Mouse (Mus musculus): ENCODE measurements around the gene Ccnl1. TPM values are rescaled to one million over a fixed set of nuclear protein-coding genes. Genes with fewer than 3 reads are reported as not detected.

Gene Ccnl1
- polyA plus RNA-seq, 1 experiment from 2014 or later, result 80.2 TPM

- Histone ChIP-seq H3K27ac (ENCODE audit: low read depth, low read length) (no peak overlapping the region), H3K9ac (replicated peaks; ENCODE audit: low read depth, low read length) (no peak overlapping the region), H3K4me3 (ENCODE audit: low read depth, low read length) (no peak overlapping the region), H3K9me3 (ENCODE audit: control insufficient read depth, low read length) (no peaks in the 10 kb centered on the region), H3K4me1 (ENCODE audit: control insufficient read depth, insufficient read depth, low read length) (no peaks in the 10 kb centered on the region; the same call in 1 of the 2 replicates), H3K27me3 (ENCODE audit: control insufficient read depth, insufficient read depth, low read length) (no peaks in the 10 kb centered on the region), H3K36me3 (ENCODE audit: control insufficient read depth, insufficient read depth, low read length) (no peaks in the 10 kb centered on the region), H3K4me2 (ENCODE audit: low read depth, low read length) (peak overlapping the region; percentile 28; the same call in 1 of the 2 replicates)
- 29% methylated on average over 20 of the region's 20 CpGs for WGBS
- peak; percentile 55 for ATAC-seq (ENCODE audit: low read depth)
Observed at GRCm38 (mm10) chr3:65929821-65930633, 28.0 kb downstream of the Ccnl1 start.

GRCm38 (mm10) chr3:65929304-65929783, 28.7 kb downstream of the Ccnl1 start:
- H3K4me2 ChIP-seq (ENCODE audit: low read depth, low read length), result peak overlapping the region; percentile 28; the same call in 1 of the 2 replicates
- no peaks in the 10 kb centered on the region for H3K9me3 ChIP-seq (ENCODE audit: control insufficient read depth, low read length)
- no peaks in the 10 kb centered on the region for H3K27me3 ChIP-seq (ENCODE audit: control insufficient read depth, insufficient read depth, low read length)
- H3K9ac ChIP-seq (replicated peaks; ENCODE audit: low read depth, low read length), result no peak overlapping the region
- no peaks in the 10 kb centered on the region; the same call in 1 of the 2 replicates for H3K4me1 ChIP-seq (ENCODE audit: control insufficient read depth, insufficient read depth, low read length)
- no peak overlapping the region for H3K4me3 ChIP-seq (ENCODE audit: low read depth, low read length)
- no peaks in the 10 kb centered on the region for H3K36me3 ChIP-seq (ENCODE audit: control insufficient read depth, insufficient read depth, low read length)
- ATAC-seq (ENCODE audit: low read depth), result peak; percentile 84
- no peak overlapping the region for H3K27ac ChIP-seq (ENCODE audit: low read depth, low read length)
- 6% methylated on average over 10 of the region's 10 CpGs for WGBS

- H3K4me1 ChIP-seq (ENCODE audit: control insufficient read depth, insufficient read depth, low read length), result no peaks in the 10 kb centered on the region; the same call in 1 of the 2 replicates
- no peaks in the 10 kb centered on the region for H3K36me3 ChIP-seq (ENCODE audit: control insufficient read depth, insufficient read depth, low read length)
- H3K9me3 ChIP-seq (ENCODE audit: control insufficient read depth, low read length), result no peaks in the 10 kb centered on the region
- peak overlapping the region; percentile 28; the same call in 1 of the 2 replicates for H3K4me2 ChIP-seq (ENCODE audit: low read depth, low read length)
- H3K4me3 ChIP-seq (ENCODE audit: low read depth, low read length), result no peak overlapping the region
- peak; percentile 25; the same call in 1 of the 2 replicates for ATAC-seq (ENCODE audit: low read depth)
- no peak overlapping the region for H3K27ac ChIP-seq (ENCODE audit: low read depth, low read length)
- H3K9ac ChIP-seq (replicated peaks; ENCODE audit: low read depth, low read length), result no peak overlapping the region
- no peaks in the 10 kb centered on the region for H3K27me3 ChIP-seq (ENCODE audit: control insufficient read depth, insufficient read depth, low read length)
- 32% methylated on average over 4 of the region's 4 CpGs for WGBS
Observed at GRCm38 (mm10) chr3:65928614-65929272, 29.3 kb downstream of the Ccnl1 start.

GRCm38 (mm10) chr3:65927685-65928084, 30.4 kb downstream of the Ccnl1 start:
- ATAC-seq (ENCODE audit: low read depth), result no peak

GRCm38 (mm10) chr3:65927101-65927501, 30.9 kb downstream of the Ccnl1 start:
- Histone ChIP-seq H3K4me3 (ENCODE audit: low read depth, low read length) (no peak overlapping the region), H3K4me2 (ENCODE audit: low read depth, low read length) (no peak overlapping the region), H3K9ac (replicated peaks; ENCODE audit: low read depth, low read length) (no peak overlapping the region), H3K36me3 (ENCODE audit: control insufficient read depth, insufficient read depth, low read length) (no peaks in the 10 kb centered on the region), H3K27me3 (ENCODE audit: control insufficient read depth, insufficient read depth, low read length) (no peaks in the 10 kb centered on the region), H3K4me1 (ENCODE audit: control insufficient read depth, insufficient read depth, low read length) (no peaks in the 10 kb centered on the region; the same call in 1 of the 2 replicates), H3K27ac (ENCODE audit: low read depth, low read length) (no peak overlapping the region), H3K9me3 (ENCODE audit: control insufficient read depth, low read length) (no peaks in the 10 kb centered on the region)
- ATAC-seq (ENCODE audit: low read depth), result no peak
- WGBS, result 77% methylated on average over 4 of the region's 4 CpGs

More at GRCm38 (mm10) chr3:65927685-65928084, 30.4 kb downstream of the Ccnl1 start:
- Histone ChIP-seq H3K36me3 (ENCODE audit: control insufficient read depth, insufficient read depth, low read length) (no peaks in the 10 kb centered on the region), H3K4me1 (ENCODE audit: control insufficient read depth, insufficient read depth, low read length) (no peaks in the 10 kb centered on the region; the same call in 1 of the 2 replicates), H3K4me3 (ENCODE audit: low read depth, low read length) (no peak overlapping the region), H3K4me2 (ENCODE audit: low read depth, low read length) (no peak overlapping the region), H3K27ac (ENCODE audit: low read depth, low read length) (no peak overlapping the region), H3K9ac (replicated peaks; ENCODE audit: low read depth, low read length) (no peak overlapping the region), H3K9me3 (ENCODE audit: control insufficient read depth, low read length) (no peaks in the 10 kb centered on the region), H3K27me3 (ENCODE audit: control insufficient read depth, insufficient read depth, low read length) (no peaks in the 10 kb centered on the region)
- 67% methylated on average over 7 of the region's 7 CpGs for WGBS

- no peaks in the 10 kb centered on the region for H3K27me3 ChIP-seq (ENCODE audit: control insufficient read depth, insufficient read depth, low read length)
- H3K36me3 ChIP-seq (ENCODE audit: control insufficient read depth, insufficient read depth, low read length), result no peaks in the 10 kb centered on the region
- no peak overlapping the region for H3K9ac ChIP-seq (replicated peaks; ENCODE audit: low read depth, low read length)
- 91% methylated on average over 5 of the region's 5 CpGs for WGBS
- ATAC-seq (ENCODE audit: low read depth), result no peak
- no peaks in the 10 kb centered on the region; the same call in 1 of the 2 replicates for H3K4me1 ChIP-seq (ENCODE audit: control insufficient read depth, insufficient read depth, low read length)
- no peak overlapping the region for H3K27ac ChIP-seq (ENCODE audit: low read depth, low read length)
- no peaks in the 10 kb centered on the region for H3K9me3 ChIP-seq (ENCODE audit: control insufficient read depth, low read length)
- no peak overlapping the region for H3K4me2 ChIP-seq (ENCODE audit: low read depth, low read length)
- H3K4me3 ChIP-seq (ENCODE audit: low read depth, low read length), result no peak overlapping the region
Observed at GRCm38 (mm10) chr3:65926426-65926825, 31.6 kb downstream of the Ccnl1 start.

- Histone ChIP-seq H3K4me2 (ENCODE audit: low read depth, low read length) (no peak overlapping the region), H3K27me3 (ENCODE audit: control insufficient read depth, insufficient read depth, low read length) (no peaks in the 10 kb centered on the region), H3K36me3 (ENCODE audit: control insufficient read depth, insufficient read depth, low read length) (no peaks in the 10 kb centered on the region), H3K4me1 (ENCODE audit: control insufficient read depth, insufficient read depth, low read length) (no peaks in the 10 kb centered on the region; the same call in 1 of the 2 replicates), H3K9me3 (ENCODE audit: control insufficient read depth, low read length) (no peaks in the 10 kb centered on the region), H3K4me3 (ENCODE audit: low read depth, low read length) (no peak overlapping the region), H3K9ac (replicated peaks; ENCODE audit: low read depth, low read length) (no peak overlapping the region), H3K27ac (ENCODE audit: low read depth, low read length) (no peak overlapping the region)
- WGBS, result 74% methylated on average over 5 of the region's 5 CpGs
- ATAC-seq (ENCODE audit: low read depth), result no peak
Observed at GRCm38 (mm10) chr3:65925058-65925740, 32.9 kb downstream of the Ccnl1 start.

- 66% methylated on average over 6 of the region's 6 CpGs for WGBS
- ATAC-seq (ENCODE audit: low read depth), result no peak
- Histone ChIP-seq H3K9me3 (ENCODE audit: control insufficient read depth, low read length) (no peaks in the 10 kb centered on the region), H3K9ac (replicated peaks; ENCODE audit: low read depth, low read length) (no peak overlapping the region), H3K4me1 (ENCODE audit: control insufficient read depth, insufficient read depth, low read length) (no peaks in the 10 kb centered on the region), H3K27ac (ENCODE audit: low read depth, low read length) (no peak overlapping the region), H3K4me3 (ENCODE audit: low read depth, low read length) (no peak overlapping the region), H3K4me2 (ENCODE audit: low read depth, low read length) (no peak overlapping the region), H3K27me3 (ENCODE audit: control insufficient read depth, insufficient read depth, low read length) (no peaks in the 10 kb centered on the region), H3K36me3 (ENCODE audit: control insufficient read depth, insufficient read depth, low read length) (no peaks in the 10 kb centered on the region)
Observed at GRCm38 (mm10) chr3:65922420-65922819, 35.6 kb downstream of the Ccnl1 start.

Measured in neural tube, embryonic 14.5 days (tissue).